Mouse (Mus musculus) small intestine, adult 2 months (tissue): ENCODE measurements around the gene Actl11. TPM values are rescaled to one million over a fixed set of nuclear protein-coding genes. Genes with fewer than 3 reads are reported as not detected.

Source experiments
- H3K27ac ChIP-seq: fragments of 200-500 bp; 2 replicates; pipeline ENCODE4 v1.5.1; 2012; ENCODE audit warnings: low read depth, low read length, control low read depth, inconsistent platforms; ENCODE audit not compliant: insufficient read depth
- H3K27me3 ChIP-seq: fragments of 200-500 bp; 2 replicates; pipeline ENCODE4 v1.6.1; 2012; ENCODE audit warnings: mild to moderate bottlenecking, moderate library complexity, low read length, inconsistent platforms; ENCODE audit not compliant: control insufficient read depth, insufficient read depth
- H3K36me3 ChIP-seq: fragments of 200-500 bp; 2 replicates; pipeline ENCODE4 v1.6.1; 2012; ENCODE audit warnings: mild to moderate bottlenecking, low read length, control low read depth, inconsistent platforms; ENCODE audit not compliant: control insufficient read depth, insufficient read depth
- H3K4me1 ChIP-seq: fragments of 200-500 bp; 2 replicates; pipeline ENCODE4 v1.6.1; 2012; ENCODE audit warnings: low read length, inconsistent platforms, mixed read lengths; ENCODE audit not compliant: control insufficient read depth, insufficient read depth, insufficient read length
- H3K4me3 ChIP-seq: fragments of 200-500 bp; 2 replicates; pipeline ENCODE4 v1.5.1; 2012; ENCODE audit warnings: low read depth, mild to moderate bottlenecking, control low read depth, inconsistent platforms, low read length, moderate library complexity
- CTCF ChIP-seq: fragments of 200-500 bp; IDR thresholded peaks from 2 replicates; pipeline ENCODE4 v1.5.1; 2012; ENCODE audit warnings: low read depth, mild to moderate bottlenecking, control low read depth, inconsistent platforms, low read length, moderate library complexity, mixed read lengths; ENCODE audit not compliant: insufficient replicate concordance, insufficient read length; ENCODE audit errors: extremely low read depth
- POLR2A ChIP-seq: fragments of 200-500 bp; IDR thresholded peaks from 2 replicates; pipeline ENCODE4 v1.6.1; 2012; ENCODE audit warnings: low read depth, mild to moderate bottlenecking, control low read depth, inconsistent platforms, low read length, moderate library complexity
- WGBS: fragments of 180-500 bp; shearing (Covaris S2); methylation state at CpG from one replicate; pipeline ENCODE4 v1.1.7; 2018; 5-methylcytosine and 5-hydroxymethylcytosine counted together
- polyA plus RNA-seq: library from polyadenylated mRNA; depleted of rRNA; stranded (reverse); fragments of >200 nt; gene quantifications from 2 replicates; pipeline ENCODE4 v1.2.3, GENCODE M21; 2012

Gene Actl11
- polyA plus RNA-seq, 1 experiment = not detected

- no peak overlapping the region for H3K4me3 ChIP-seq
- no peak for TF ChIP-seq CTCF
- TF ChIP-seq POLR2A = no peak
- no peaks in the 10 kb centered on the region for H3K4me1 ChIP-seq
- H3K27me3 ChIP-seq = no peaks in the 10 kb centered on the region
- H3K27ac ChIP-seq = no peak overlapping the region
- WGBS = 98% methylated on average over 9 of the region's 9 CpGs
- no peaks in the 10 kb centered on the region for H3K36me3 ChIP-seq
These were observed 34.6 kb downstream of the Actl11 start for GRCm38 (mm10) chr9:107962916-107963315.

GRCm38 (mm10) chr9:107963700-107964099 lies 35.4 kb downstream of the Actl11 start:
- H3K27me3 ChIP-seq = no peaks in the 10 kb centered on the region
- H3K4me1 ChIP-seq = no peaks in the 10 kb centered on the region
- no peak overlapping the region for H3K27ac ChIP-seq
- TF ChIP-seq CTCF = peak; percentile 98
- TF ChIP-seq POLR2A = no peak
- WGBS = 18% methylated on average over 5 of the region's 5 CpGs
- H3K36me3 ChIP-seq = no peaks in the 10 kb centered on the region
- H3K4me3 ChIP-seq = no peak overlapping the region

- H3K27me3 ChIP-seq = no peaks in the 10 kb centered on the region
- TF ChIP-seq CTCF (no peak), POLR2A (no peak)
- 91% methylated on average over 9 of the region's 9 CpGs for WGBS
- no peaks in the 10 kb centered on the region for H3K4me1 ChIP-seq
- no peak overlapping the region for H3K4me3 ChIP-seq
- no peaks in the 10 kb centered on the region for H3K36me3 ChIP-seq
- no peak overlapping the region for H3K27ac ChIP-seq
These were observed 36.4 kb downstream of the Actl11 start for GRCm38 (mm10) chr9:107964681-107965080.

GRCm38 (mm10) chr9:107966676-107967075 lies 38.4 kb downstream of the Actl11 start:
- Histone ChIP-seq H3K27me3 (no peaks in the 10 kb centered on the region), H3K27ac (no peak overlapping the region), H3K4me3 (no peak overlapping the region), H3K4me1 (peaks cover 4% of the 10 kb centered on the region; the same call in 1 of the 2 replicates), H3K36me3 (no peaks in the 10 kb centered on the region)
- 86% methylated on average over 10 of the region's 10 CpGs for whole genome bisulfite sequencing
- TF ChIP-seq CTCF = no peak
- no peak for TF ChIP-seq POLR2A

DNA sequence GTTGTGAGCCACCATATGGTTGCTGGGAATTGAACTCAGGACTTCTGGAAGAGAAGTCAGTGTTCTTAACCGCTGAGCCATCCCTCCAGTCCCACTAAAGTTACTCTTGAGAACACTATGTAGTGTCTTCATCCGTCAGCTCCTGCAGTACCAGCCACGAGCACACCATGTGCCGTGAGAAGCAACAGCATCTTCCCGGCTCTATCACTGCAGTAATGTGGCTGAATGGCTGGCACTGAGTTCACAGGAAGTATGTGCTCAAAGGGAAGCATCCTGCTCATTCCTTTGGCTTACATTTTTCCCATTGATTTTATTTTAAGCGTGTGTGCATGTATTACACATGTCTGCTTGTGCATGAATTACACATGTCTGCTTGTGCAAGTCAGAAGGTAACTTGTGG lies 39.2 kb downstream of the Actl11 start:
- Histone ChIP-seq H3K36me3 (no peaks in the 10 kb centered on the region), H3K4me1 (peaks cover 4% of the 10 kb centered on the region; the same call in 1 of the 2 replicates), H3K4me3 (no peak overlapping the region), H3K27ac (no peak overlapping the region), H3K27me3 (no peaks in the 10 kb centered on the region)
- TF ChIP-seq CTCF = no peak
- TF ChIP-seq POLR2A = no peak
- WGBS = 82% methylated on average over 6 of the region's 6 CpGs

DNA sequence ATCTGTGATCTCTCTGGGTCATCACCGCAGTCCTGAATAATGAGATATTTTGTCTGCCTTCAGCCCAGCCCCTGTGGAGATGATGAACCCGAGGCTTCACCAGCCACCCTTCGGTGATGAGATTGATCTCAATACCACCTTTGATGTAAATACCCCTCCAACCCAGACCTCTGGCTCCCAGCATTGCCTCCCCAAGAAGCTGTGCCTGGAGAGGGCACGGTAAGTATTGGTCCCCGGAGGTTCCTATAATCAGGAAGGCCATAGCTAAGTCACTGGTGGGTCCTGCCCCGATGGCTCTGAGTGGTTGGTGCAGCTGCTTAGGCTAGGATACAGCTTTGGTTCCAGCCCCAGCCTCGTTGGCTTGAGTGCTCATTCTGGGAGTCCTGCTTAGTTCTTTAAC lies 40.3 kb downstream of the Actl11 start:
- TF ChIP-seq CTCF (no peak), POLR2A (no peak)
- WGBS = 94% methylated on average over 7 of the region's 7 CpGs
- no peak overlapping the region for H3K4me3 ChIP-seq

GRCm38 (mm10) chr9:107970311-107970710 lies 42.0 kb downstream of the Actl11 start:
- H3K4me3 ChIP-seq = no peak overlapping the region
- no peaks in the 10 kb centered on the region for H3K36me3 ChIP-seq
- 90% methylated on average over 5 of the region's 5 CpGs for WGBS
- TF ChIP-seq POLR2A = no peak
- no peak for TF ChIP-seq CTCF
- H3K27me3 ChIP-seq = no peaks in the 10 kb centered on the region
- peaks cover 10% of the 10 kb centered on the region; the same call in 1 of the 2 replicates for H3K4me1 ChIP-seq
- no peak overlapping the region for H3K27ac ChIP-seq

More for the DNA sequence above, 40.3 kb downstream of the Actl11 start:
- Histone ChIP-seq H3K27me3 (no peaks in the 10 kb centered on the region), H3K27ac (no peak overlapping the region), H3K36me3 (no peaks in the 10 kb centered on the region), H3K4me1 (peaks cover 4% of the 10 kb centered on the region; the same call in 1 of the 2 replicates)
